Mouse (Mus musculus) lung, embryonic 14.5 days (tissue): ENCODE results near the gene Rab14. TPM values are rescaled to one million over a fixed set of nuclear protein-coding genes. Genes with fewer than 3 reads are reported as not detected.

Experiments
- ATAC-seq: fragments of 200-750 bp; cut with Nextera tagmentation; 2 replicates; pipeline ENCODE4 v1.8.0; 2017; ENCODE audit warnings: mild to moderate bottlenecking, moderate TSS enrichment, moderate library complexity; ENCODE audit not compliant: insufficient read depth
- DNase-seq: peaks from one replicate; pipeline ENCODE4 v3.0.0-alpha.2; 2015
- H3K27ac ChIP-seq: fragments of 300-500 bp; sonication (generic); 2 replicates; pipeline ENCODE4 v1.5.1; 2014; ENCODE audit warnings: low read depth, mild to moderate bottlenecking, moderate library complexity
- H3K27me3 ChIP-seq: fragments of 300-500 bp; sonication (generic); 2 replicates; pipeline ENCODE4 v1.6.1; 2014; ENCODE audit warnings: low read length, control low read depth; ENCODE audit not compliant: insufficient read depth
- H3K36me3 ChIP-seq: fragments of 300-500 bp; sonication (generic); 2 replicates; pipeline ENCODE4 v1.6.1; 2014; ENCODE audit warnings: control low read depth; ENCODE audit not compliant: insufficient read depth
- H3K4me1 ChIP-seq: fragments of 300-500 bp; sonication (generic); 2 replicates; pipeline ENCODE4 v1.6.1; 2014; ENCODE audit warnings: antibody characterized with exemption, control low read depth; ENCODE audit not compliant: insufficient read depth
- H3K4me2 ChIP-seq: fragments of 300-500 bp; sonication (generic); 2 replicates; pipeline ENCODE4 v1.6.1; 2014; ENCODE audit warnings: mild to moderate bottlenecking
- H3K4me3 ChIP-seq: fragments of 300-500 bp; sonication (generic); 2 replicates; pipeline ENCODE4 v1.5.1; 2014; ENCODE audit warnings: low read depth, low read length
- H3K9ac ChIP-seq: fragments of 300-500 bp; sonication (generic); 2 replicates; pipeline ENCODE4 v1.6.1; 2014
- H3K9me3 ChIP-seq: fragments of 300-500 bp; sonication (generic); 2 replicates; pipeline ENCODE4 v1.6.1; 2016; ENCODE audit warnings: low read depth, low read length, control low read depth
- CTCF ChIP-seq: IDR thresholded peaks from 2 replicates; pipeline ENCODE4 v1.5.1; 2016; ENCODE audit warnings: antibody characterized with exemption, low read depth
- WGBS: fragments of 180-500 bp; shearing (Covaris S2); extraction: QIAGEN DNeasy Blood & Tissue Kit; methylation state at CpG from one replicate; pipeline ENCODE4 v1.1.7; 2014; 5-methylcytosine and 5-hydroxymethylcytosine counted together
- polyA plus RNA-seq: library from polyadenylated mRNA; unstranded; fragments of >200 nt; fragmentation: Nextera tagmentation; extraction: Ambion mirVana; gene quantifications from 2 replicates; pipeline ENCODE4 v1.2.1, GENCODE M21; 2014

Gene Rab14
- polyA plus RNA-seq = 301 and 305 TPM in 2 replicates

- H3K9ac ChIP-seq = peak within 1 kb of the TSS; percentile 99
- peaks cover 5% of the 10 kb centered on the region; the same call in 1 of the 2 replicates for H3K4me1 ChIP-seq
- H3K4me3 ChIP-seq = peak within 1 kb of the TSS; percentile 100
- under 1% methylated on average over 43 of the region's 47 CpGs for WGBS
- peak; percentile 33 for TF ChIP-seq CTCF
- peak; percentile 98 for ATAC-seq
- peak; percentile 100 for DNase-seq
- H3K9me3 ChIP-seq = no peaks in the 10 kb centered on the region
- peak within 1 kb of the TSS; percentile 98 for H3K27ac ChIP-seq
- H3K4me2 ChIP-seq = peak within 1 kb of the TSS; percentile 87
- no peaks in the 10 kb centered on the region for H3K27me3 ChIP-seq
- peaks cover 2% of the 10 kb centered on the region; the same call in 1 of the 2 replicates for H3K36me3 ChIP-seq
Measured at GRCm38 (mm10) chr2:35200898-35201668, at the start of gene Rab14. TSS of gene Rab14 (minus strand) at chr2:35201120.

GRCm38 (mm10) chr2:35247763-35248162 lies 46.8 kb upstream of the Rab14 start:
- ATAC-seq (no peak), DNase-seq (no peak)
- Histone ChIP-seq H3K9me3 (no peaks in the 10 kb centered on the region), H3K36me3 (no peaks in the 10 kb centered on the region), H3K27ac (no peak overlapping the region), H3K4me2 (no peak overlapping the region), H3K4me3 (no peak overlapping the region), H3K9ac (no peak overlapping the region), H3K4me1 (no peaks in the 10 kb centered on the region), H3K27me3 (no peaks in the 10 kb centered on the region)
- WGBS = 63% methylated on average over 5 of the region's 5 CpGs
- no peak for TF ChIP-seq CTCF

- Histone ChIP-seq H3K27ac (no peak overlapping the region), H3K36me3 (no peaks in the 10 kb centered on the region), H3K27me3 (no peaks in the 10 kb centered on the region), H3K4me1 (no peaks in the 10 kb centered on the region), H3K4me3 (no peak overlapping the region), H3K9me3 (no peaks in the 10 kb centered on the region), H3K4me2 (no peak overlapping the region), H3K9ac (no peak overlapping the region)
- WGBS = 50% methylated on average over 3 of the region's 3 CpGs
- DNase-seq = no peak
- TF ChIP-seq CTCF = no peak
- ATAC-seq = no peak
Measured at GRCm38 (mm10) chr2:35244241-35244640, 43.3 kb upstream of the Rab14 start.

GRCm38 (mm10) chr2:35235021-35235420 lies 34.1 kb upstream of the Rab14 start:
- no peak for TF ChIP-seq CTCF
- no peak overlapping the region for H3K4me2 ChIP-seq
- H3K27me3 ChIP-seq = no peaks in the 10 kb centered on the region
- H3K9me3 ChIP-seq = no peaks in the 10 kb centered on the region
- H3K4me3 ChIP-seq = no peak overlapping the region
- ATAC-seq (no peak), DNase-seq (peak; percentile 39)
- 71% methylated on average over 6 of the region's 6 CpGs for WGBS
- H3K36me3 ChIP-seq = no peaks in the 10 kb centered on the region
- no peaks in the 10 kb centered on the region; the same call in 1 of the 2 replicates for H3K4me1 ChIP-seq
- H3K27ac ChIP-seq = no peak overlapping the region
- H3K9ac ChIP-seq = no peak overlapping the region

- ATAC-seq = no peak
- Histone ChIP-seq H3K27me3 (no peaks in the 10 kb centered on the region), H3K36me3 (no peaks in the 10 kb centered on the region), H3K9ac (no peak overlapping the region), H3K4me1 (no peaks in the 10 kb centered on the region; the same call in 1 of the 2 replicates), H3K4me3 (no peak overlapping the region), H3K9me3 (no peaks in the 10 kb centered on the region), H3K27ac (no peak overlapping the region), H3K4me2 (no peak overlapping the region)
- no peak for TF ChIP-seq CTCF
- DNase-seq = no peak
- WGBS = 20% methylated on average over 3 of the region's 3 CpGs
Measured at GRCm38 (mm10) chr2:35233898-35234297, 33.0 kb upstream of the Rab14 start.

- no peak for ATAC-seq
- no peaks in the 10 kb centered on the region for H3K9me3 ChIP-seq
- H3K9ac ChIP-seq = no peak overlapping the region
- H3K36me3 ChIP-seq = no peaks in the 10 kb centered on the region
- DNase-seq = no peak
- WGBS = 63% methylated on average over 17 of the region's 17 CpGs
- no peaks in the 10 kb centered on the region for H3K27me3 ChIP-seq
- no peak overlapping the region for H3K4me2 ChIP-seq
- H3K4me1 ChIP-seq = no peaks in the 10 kb centered on the region; the same call in 1 of the 2 replicates
- H3K4me3 ChIP-seq = no peak overlapping the region
- TF ChIP-seq CTCF = no peak
- no peak overlapping the region for H3K27ac ChIP-seq
Measured at GRCm38 (mm10) chr2:35232595-35233445, 31.9 kb upstream of the Rab14 start.

GRCm38 (mm10) chr2:35231871-35232270 lies 31.0 kb upstream of the Rab14 start:
- TF ChIP-seq CTCF = no peak
- DNase-seq = peak; percentile 50
- no peaks in the 10 kb centered on the region; the same call in 1 of the 2 replicates for H3K4me1 ChIP-seq
- ATAC-seq = no peak; the same call in 1 of the 2 replicates
- H3K4me2 ChIP-seq = no peak overlapping the region
- H3K36me3 ChIP-seq = no peaks in the 10 kb centered on the region
- H3K9ac ChIP-seq = no peak overlapping the region
- H3K27me3 ChIP-seq = no peaks in the 10 kb centered on the region
- H3K27ac ChIP-seq = no peak overlapping the region
- 37% methylated on average over 2 of the region's 2 CpGs for WGBS
- no peaks in the 10 kb centered on the region for H3K9me3 ChIP-seq
- no peak overlapping the region for H3K4me3 ChIP-seq
